Comparison of ENCODE assay signal across 23 mouse cellular contexts in genomic region chr6:134713321-134713720, GRCm38 (mm10).
"Had no signal": no experiment of that assay in that cellular context is flagged by ENCODE, and none has a peak within 500 bp of the region (broad histone marks: within the 10 kb centered on the region; RNA-seq: fewer than 3 reads in every experiment).

No protein-coding gene starts in this region.

- H3K4me2 ChIP-seq: liver, embryonic 15.5 days; lung, embryonic 15.5 days; midbrain, embryonic 11.5 days; neural tube, embryonic 12.5 days; neural tube, embryonic 15.5 days had no signal

- H3K27me3 ChIP-seq: liver, embryonic 15.5 days; lung, embryonic 15.5 days; megakaryocyte, embryonic 14.5 days; neural tube, embryonic 12.5 days; neural tube, embryonic 15.5 days had no signal

- H3K9me3 ChIP-seq: liver, embryonic 15.5 days; lung, embryonic 15.5 days; megakaryocyte, embryonic 14.5 days; neural tube, embryonic 12.5 days; neural tube, embryonic 15.5 days had no signal

- H3K4me3 ChIP-seq: layer of hippocampus, adult 2 months; liver, embryonic 15.5 days; lung, embryonic 15.5 days; megakaryocyte, embryonic 14.5 days; neural tube, embryonic 12.5 days; neural tube, embryonic 15.5 days had no signal

- H3K4me1 ChIP-seq: lung, embryonic 15.5 days; neural tube, embryonic 15.5 days had no signal

- H3K9ac ChIP-seq: liver, embryonic 15.5 days; lung, embryonic 15.5 days; neural tube, embryonic 12.5 days; neural tube, embryonic 15.5 days had no signal

- DNase-seq: kidney, adult 18-20 months; kidney, postnatal 25 days; layer of hippocampus, adult 9-11 months; lung, adult 18-20 months; lung, postnatal 14 days; midbrain, embryonic 14.5 days; right cerebral cortex, adult 18-20 months; right cerebral cortex, postnatal 14 days; right cerebral cortex, postnatal 4 days; thymus, adult 2 months; thymus, postnatal 14 days; thymus, postnatal 4 days had no signal

- ATAC-seq: intestine, embryonic 16.5 days had no signal

- H3K27ac ChIP-seq: kidney, postnatal 0 days; layer of hippocampus, adult 2 months; liver, embryonic 15.5 days; lung, embryonic 15.5 days; macrophage; neural tube, embryonic 12.5 days; neural tube, embryonic 15.5 days; stomach, postnatal 0 days had no signal
